Mouse (Mus musculus) brain, embryonic 14.5 days (tissue): ENCODE measurements at regions not wholly inside any gene's neighbourhood (a gene's known extent, or its start where the extent isn't known, plus 50 kb on each side); places are given as distances from the start of the nearest gene placed in this dataset.

Experiments
- CTCF ChIP-seq: fragments of 200-500 bp; IDR thresholded peaks from 2 replicates; pipeline ENCODE4 v1.5.1; 2012; ENCODE audit warnings: inconsistent platforms, mild to moderate bottlenecking, moderate library complexity, borderline replicate concordance; ENCODE audit not compliant: insufficient read depth, insufficient read length; ENCODE audit errors: extremely low read depth
- POLR2A ChIP-seq: fragments of 200-500 bp; IDR thresholded peaks from 2 replicates; pipeline ENCODE4 v1.6.1; 2012; ENCODE audit warnings: mild to moderate bottlenecking, inconsistent platforms, borderline replicate concordance; ENCODE audit not compliant: poor library complexity, insufficient read depth, insufficient read length, severe bottlenecking; ENCODE audit errors: extremely low read depth

DNA sequence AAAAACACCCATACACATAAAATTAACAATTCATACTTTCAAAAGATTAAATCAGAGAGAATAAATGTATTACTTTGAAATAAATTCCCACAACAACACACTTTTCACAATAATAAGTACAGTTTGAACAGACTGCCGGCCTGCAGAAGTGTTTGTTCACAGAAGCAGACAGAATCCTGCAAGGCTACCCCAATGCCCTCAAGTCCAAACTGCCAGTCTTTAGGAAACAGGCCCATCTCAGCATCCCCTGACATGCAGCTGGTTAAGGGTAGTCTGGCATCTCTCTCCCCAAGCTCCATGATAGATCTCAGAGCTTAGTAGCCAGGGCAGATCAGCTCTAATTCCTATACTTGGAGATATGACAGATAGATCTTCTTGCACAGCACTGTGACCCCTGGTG lies 178.5 kb upstream of the Rreb1 start:
- no peak for TF ChIP-seq POLR2A
- TF ChIP-seq CTCF = no peak
